Mouse (Mus musculus) ES-E14 (cell line): ENCODE data around the gene Bicral.
"Not testable (repeated sequence)": the region's sequence is repeated elsewhere in the genome, so short reads cannot be mapped to it uniquely, and the experiment has no call there.

Experiments
- CHD2 ChIP-seq: IDR thresholded peaks from 2 replicates; pipeline ENCODE4 v1.6.1; 2014; ENCODE audit warnings: mild to moderate bottlenecking, low read depth, low read length, inconsistent platforms
- HCFC1 ChIP-seq: IDR thresholded peaks from 2 replicates; pipeline ENCODE4 v1.6.1; 2012; ENCODE audit warnings: low read length, inconsistent platforms, borderline replicate concordance; ENCODE audit not compliant: insufficient read depth
- MAFK ChIP-seq: IDR thresholded peaks from 2 replicates; pipeline ENCODE4 v1.6.1; 2014; ENCODE audit warnings: mild to moderate bottlenecking, low read depth, low read length, inconsistent platforms; ENCODE audit not compliant: insufficient read depth
- ZC3H11A ChIP-seq: IDR thresholded peaks from 2 replicates; pipeline ENCODE4 v1.6.1; 2012; ENCODE audit warnings: low read depth, mild to moderate bottlenecking, inconsistent platforms, low read length, borderline replicate concordance
- ZNF384 ChIP-seq: IDR thresholded peaks from 2 replicates; pipeline ENCODE4 v1.6.1; 2012; ENCODE audit warnings: low read depth, low read length, inconsistent platforms

- not testable (repeated sequence) for TF ChIP-seq ZC3H11A, MAFK, HCFC1, ZNF384, CHD2
Measured at GRCm38 (mm10) chr17:46787974-46788373, 70.3 kb downstream of the Bicral start.
